Mouse (Mus musculus): ENCODE measurements around the gene Enthd1. TPM values are rescaled to one million over a fixed set of nuclear protein-coding genes. Genes with fewer than 3 reads are reported as not detected.

The Enthd1 gene
- not detected for polyA plus RNA-seq (2014; fragmentation: Illumina TruSeq; extraction: RNeasy Lipid Tissue Mini Kit (QIAGEN cat#74804))

GRCm38 (mm10) chr15:80565106-80565665 lies at the start of gene Enthd1:
Gene Enthd1, minus strand, starts transcription at chr15:80565156.

GRCm38 (mm10) chr15:80572291-80572690 lies 7.3 kb upstream of the Enthd1 start, which contains the start of gene Grap2:
Gene Grap2, plus strand, starts transcription at chr15:80572594.

Other genes starting within 250 kb of the Enthd1 start
- gene Grap2, start 7.4 kb upstream of the Enthd1 start, polyA plus RNA-seq (2014; fragmentation: Illumina TruSeq; extraction: RNeasy Lipid Tissue Mini Kit (QIAGEN cat#74804)), result 0.43 TPM
- 0.23 TPM for gene Fam83f, start 106.7 kb upstream of the Enthd1 start, polyA plus RNA-seq (2014; fragmentation: Illumina TruSeq; extraction: RNeasy Lipid Tissue Mini Kit (QIAGEN cat#74804))
- gene Tnrc6b, start 146.2 kb upstream of the Enthd1 start, polyA plus RNA-seq (2014; fragmentation: Illumina TruSeq; extraction: RNeasy Lipid Tissue Mini Kit (QIAGEN cat#74804)), result 37.9 TPM